Mouse (Mus musculus): ENCODE measurements around the gene Lrrc7.
"Not testable (repeated sequence)": the region's sequence is repeated elsewhere in the genome, so short reads cannot be mapped to it uniquely, and the experiment has no call there.

Gene Lrrc7

GRCm38 (mm10) chr3:158163127-158163526 is 398.9 kb downstream of the Lrrc7 start:
- no peak for DNase-seq

DNA sequence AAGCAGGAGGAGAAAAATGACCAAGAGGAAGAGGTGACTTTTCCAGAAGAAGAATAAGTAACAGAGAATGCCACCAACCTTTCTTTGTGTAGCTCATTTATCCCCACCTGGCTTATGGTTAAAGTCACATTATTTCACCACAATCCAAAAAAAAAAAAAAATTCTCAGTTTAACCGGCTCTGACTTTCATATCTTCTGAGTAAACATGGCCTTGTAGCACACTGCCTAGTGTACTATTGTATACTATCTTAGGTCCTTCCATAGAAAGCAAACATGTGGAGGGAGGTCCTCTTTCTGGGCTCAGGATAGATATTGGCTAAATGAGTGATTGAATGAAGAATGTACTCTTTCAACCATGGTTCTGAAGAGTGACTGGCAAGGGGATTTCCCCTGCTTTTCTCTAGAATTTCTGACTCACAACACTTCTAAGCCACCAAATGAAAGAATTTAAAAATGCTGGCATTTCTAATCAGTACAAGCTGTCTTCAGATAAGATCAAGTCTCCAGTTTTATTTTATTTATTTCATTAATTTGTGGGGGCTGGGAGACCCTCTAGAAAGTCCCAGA is 400.0 kb downstream of the Lrrc7 start:
- no peak for DNase-seq

GRCm38 (mm10) chr3:158155515-158156286 is 406.3 kb downstream of the Lrrc7 start:
- DNase-seq, result no peak

GRCm38 (mm10) chr3:158154134-158154533 is 407.9 kb downstream of the Lrrc7 start:
- no peak for DNase-seq

GRCm38 (mm10) chr3:158148998-158149397 is 413.0 kb downstream of the Lrrc7 start:
- DNase-seq, result no peak

GRCm38 (mm10) chr3:158140629-158141028 is 421.4 kb downstream of the Lrrc7 start:
- peak in 1 of 2 experiments; percentile 2 for DNase-seq

GRCm38 (mm10) chr3:158137796-158138195 is 424.2 kb downstream of the Lrrc7 start:
- peak in 1 of 2 experiments; percentile 10 for DNase-seq

DNA sequence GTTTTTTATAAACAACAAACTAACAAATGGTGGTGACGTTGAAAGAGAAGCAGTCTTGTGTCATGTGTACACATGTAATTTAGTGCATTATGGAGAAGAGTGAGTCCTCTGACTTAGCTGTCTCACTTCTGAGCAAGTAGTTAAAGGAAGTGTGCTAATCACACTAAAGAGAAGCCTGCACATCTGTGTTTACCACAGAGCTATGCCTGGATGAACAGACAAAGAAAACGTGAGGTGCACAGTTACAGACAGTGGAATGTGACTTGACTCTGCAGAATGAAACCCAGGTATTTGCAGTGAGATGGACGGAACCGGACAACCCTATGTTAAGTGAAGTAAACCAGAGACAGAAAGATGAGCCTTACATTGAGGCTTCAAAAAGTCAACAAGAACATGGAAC is 430.3 kb downstream of the Lrrc7 start:
- no peak for DNase-seq

DNA sequence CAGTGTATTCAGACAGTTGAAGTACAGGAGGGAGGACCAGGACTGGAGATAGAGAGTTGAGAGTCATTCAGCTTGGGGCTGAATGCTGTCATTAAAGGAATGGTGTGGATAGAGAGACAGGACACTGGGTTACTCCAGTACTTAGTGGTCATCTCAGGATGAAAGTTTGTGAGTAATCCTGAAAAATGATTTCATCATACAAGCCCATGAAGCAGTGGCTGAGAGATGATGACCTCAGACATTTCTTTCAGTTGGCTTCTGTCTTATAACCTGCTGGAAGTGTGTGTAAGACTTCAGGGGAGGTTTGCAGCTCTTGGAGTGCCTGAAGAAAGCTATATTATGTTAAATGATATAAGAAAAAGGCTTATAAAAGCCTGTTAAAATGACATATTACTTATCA is 430.8 kb downstream of the Lrrc7 start:
- DNase-seq, result no peak

- no peak for DNase-seq
Measured at GRCm38 (mm10) chr3:158122899-158123298, 439.1 kb downstream of the Lrrc7 start.

GRCm38 (mm10) chr3:158105260-158105659 is 456.8 kb downstream of the Lrrc7 start:
- DNase-seq, result no peak

- peak in 1 of 2 experiments; percentile 1 for DNase-seq
Measured at GRCm38 (mm10) chr3:158103467-158103866, 458.6 kb downstream of the Lrrc7 start.

- not testable (repeated sequence) for DNase-seq
Measured at GRCm38 (mm10) chr3:158102530-158102929, 459.5 kb downstream of the Lrrc7 start.

- not testable (repeated sequence) for DNase-seq
Measured at GRCm38 (mm10) chr3:158102043-158102442, 460.0 kb downstream of the Lrrc7 start.

DNA sequence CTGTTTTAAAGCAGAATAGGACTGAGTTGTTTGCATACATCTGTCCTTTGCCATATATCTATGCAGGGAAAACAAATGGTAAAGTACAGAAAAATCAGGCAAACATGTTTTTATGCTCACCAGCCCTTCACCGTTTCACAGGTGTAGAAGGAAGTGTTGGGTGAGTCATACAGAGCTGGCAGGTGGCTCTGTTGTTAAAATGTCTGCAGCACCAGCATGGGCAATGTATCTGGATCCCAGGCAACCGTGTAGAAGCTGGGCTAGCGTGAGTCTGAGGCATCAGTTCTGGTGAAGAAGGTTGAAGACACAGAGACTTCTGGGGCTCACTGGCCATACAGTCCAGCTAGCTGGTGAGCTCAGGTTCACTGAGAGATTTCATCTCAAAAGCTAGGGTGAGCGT is 468.1 kb downstream of the Lrrc7 start:
- no peak for DNase-seq

- DNase-seq, result no peak
Measured at GRCm38 (mm10) chr3:158091601-158092000, 470.4 kb downstream of the Lrrc7 start.

GRCm38 (mm10) chr3:158077828-158078227 is 484.2 kb downstream of the Lrrc7 start:
- no peak for DNase-seq

DNA sequence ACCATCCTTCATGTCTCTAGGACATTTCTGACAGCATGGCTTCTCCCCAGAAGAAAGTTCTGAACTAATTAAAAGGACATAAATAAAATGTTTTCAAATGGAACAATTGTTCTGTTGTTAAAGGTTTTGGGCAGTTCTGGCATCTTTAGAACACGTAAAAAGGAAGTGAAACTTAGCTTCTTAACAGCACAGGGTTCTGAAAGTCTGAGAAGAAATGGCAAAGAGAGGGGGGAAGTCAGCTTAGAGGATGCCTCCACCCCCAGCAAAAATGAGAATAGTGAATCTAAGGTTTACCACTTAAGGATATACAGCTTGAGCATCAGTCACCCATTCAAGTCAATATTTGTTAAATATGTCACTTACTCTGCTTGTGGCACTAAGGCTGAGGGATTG is 484.6 kb downstream of the Lrrc7 start:
- DNase-seq, result no peak

- peak in 1 of 2 experiments; percentile 5 for DNase-seq
Measured at GRCm38 (mm10) chr3:158076685-158077379, 485.2 kb downstream of the Lrrc7 start.

DNA sequence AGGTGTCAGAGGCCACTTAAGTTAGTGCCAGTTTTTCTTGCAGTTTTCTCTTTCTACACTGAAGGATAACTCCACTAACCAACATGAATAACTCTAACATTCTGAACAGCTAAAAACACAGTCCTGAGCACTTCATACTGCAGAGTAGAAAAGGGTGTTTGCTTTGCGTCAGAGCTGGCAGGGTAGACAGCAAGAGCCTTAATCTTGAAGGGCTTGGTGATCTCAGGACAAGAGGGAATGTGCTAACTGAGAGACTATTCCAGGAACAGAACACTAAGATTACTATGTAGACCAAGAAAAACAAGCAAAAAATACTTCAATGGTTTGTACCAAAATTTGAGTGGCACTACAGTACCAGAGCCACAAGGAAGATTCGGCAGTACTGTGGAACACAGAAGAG is 487.0 kb downstream of the Lrrc7 start:
- no peak for DNase-seq

GRCm38 (mm10) chr3:158068613-158069263 is 493.3 kb downstream of the Lrrc7 start:
- DNase-seq, result no peak

DNA sequence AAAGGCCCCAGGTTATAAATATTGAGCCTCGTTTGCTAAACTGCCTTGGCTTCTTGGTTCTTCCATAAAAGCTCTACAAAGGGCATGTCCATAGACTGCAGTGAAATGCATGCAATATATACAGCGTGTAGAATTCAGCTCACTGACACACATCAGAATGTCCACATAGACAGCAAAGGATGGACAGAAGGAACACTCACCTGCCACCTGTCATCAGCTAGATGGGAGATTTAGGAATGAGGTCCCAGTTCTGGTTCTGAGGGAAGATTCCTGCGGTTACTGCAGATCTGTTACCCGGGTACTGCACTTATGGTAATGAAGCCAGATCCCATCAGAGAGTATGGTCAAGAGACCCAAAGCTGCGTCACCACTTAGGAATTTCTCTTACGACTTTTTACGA is 494.1 kb downstream of the Lrrc7 start:
- DNase-seq, result no peak

- DNase-seq, result no peak
Measured at GRCm38 (mm10) chr3:158065256-158065655, 496.8 kb downstream of the Lrrc7 start.
